Mouse (Mus musculus): ENCODE results near the gene Coa7. TPM values are rescaled to one million over a fixed set of nuclear protein-coding genes. Genes with fewer than 3 reads are reported as not detected.

Gene Coa7
- polyA plus RNA-seq, 1 experiment from 2014 or later, result 45.3 TPM

Other genes with a start within 250 kb of the Coa7 start
- 0.90 and 1.1 TPM in 2 replicates for gene Podn, start 231.7 kb upstream of the Coa7 start, polyA plus RNA-seq (2015; fragmentation: Nextera tagmentation; extraction: Ambion mirVana)
- 232 and 240 TPM in 2 replicates for gene Scp2, start 183.1 kb upstream of the Coa7 start, polyA plus RNA-seq (2015; fragmentation: Nextera tagmentation; extraction: Ambion mirVana)
- gene Echdc2, start 162.7 kb upstream of the Coa7 start, polyA plus RNA-seq (2015; fragmentation: Nextera tagmentation; extraction: Ambion mirVana), result 36.2 and 41.2 TPM in 2 replicates
- 0.27 TPM in 2 replicates for gene Zyg11a, start 110.1 kb upstream of the Coa7 start, polyA plus RNA-seq (2015; fragmentation: Nextera tagmentation; extraction: Ambion mirVana)
- 9.7 and 11.4 TPM in 2 replicates for gene Zyg11b, start 27.0 kb upstream of the Coa7 start, polyA plus RNA-seq (2015; fragmentation: Nextera tagmentation; extraction: Ambion mirVana)
- gene Shisal2a, start 55.2 kb downstream of the Coa7 start, polyA plus RNA-seq (2015; fragmentation: Nextera tagmentation; extraction: Ambion mirVana), result 2.3 and 2.6 TPM in 2 replicates
- 53.9 and 54.6 TPM in 2 replicates for gene Gpx7, start 78.8 kb downstream of the Coa7 start, polyA plus RNA-seq (2015; fragmentation: Nextera tagmentation; extraction: Ambion mirVana)
- gene Tut4, start 131.3 kb downstream of the Coa7 start, polyA plus RNA-seq (2015; fragmentation: Nextera tagmentation; extraction: Ambion mirVana), result 58.2 and 63.5 TPM in 2 replicates

Data from stomach, embryonic 15.5 days (tissue).